Mouse (Mus musculus): ENCODE results near the gene Pgr. TPM values are rescaled to one million over a fixed set of nuclear protein-coding genes. Genes with fewer than 3 reads are reported as not detected.

Gene Pgr
- polyA plus RNA-seq, 1 experiment from 2014 or later: 0.17 TPM

DNA sequence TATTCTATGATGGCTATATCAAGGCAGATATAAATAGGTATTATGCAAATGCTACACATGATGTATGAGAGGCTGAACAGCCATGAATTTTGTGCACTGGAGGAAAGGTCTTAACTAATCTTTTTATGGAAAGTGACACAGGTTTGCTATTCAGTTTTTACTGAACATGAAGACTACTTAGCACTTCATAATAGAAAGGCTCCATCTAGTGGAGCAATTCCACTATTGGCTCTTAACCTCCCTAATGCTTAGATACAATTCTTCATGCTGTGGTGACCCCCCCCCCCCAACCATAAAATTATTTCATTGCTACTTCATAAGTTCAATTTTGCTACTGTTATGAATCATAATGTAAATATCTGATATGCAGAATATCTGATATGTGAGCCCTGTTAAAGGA is 101.5 kb downstream of the Pgr start:
- Histone ChIP-seq H3K27me3 (ENCODE audit: control insufficient read depth, insufficient read depth, low read length) (no peaks in the 10 kb centered on the region), H3K9ac (ENCODE audit: low read length) (no peak overlapping the region), H3K4me3 (ENCODE audit: low read depth, low read length) (no peak overlapping the region), H3K4me2 (ENCODE audit: low read depth) (no peak overlapping the region), H3K36me3 (ENCODE audit: control insufficient read depth, insufficient read depth, low read length) (0 out of 2 replicates have a peak, but pooled peaks cover 2% of the 10 kb centered on the region), H3K27ac (ENCODE audit: low read depth, low read length) (no peak overlapping the region), H3K9me3 (ENCODE audit: control insufficient read depth, low read length) (no peaks in the 10 kb centered on the region), H3K4me1 (ENCODE audit: control insufficient read depth, insufficient read depth, low read length) (no peaks in the 10 kb centered on the region)
- DNase-seq (ENCODE audit: low spot score) (no peak), ATAC-seq (ENCODE audit: insufficient read depth, low FRiP score, low TSS enrichment) (no peak)

DNA sequence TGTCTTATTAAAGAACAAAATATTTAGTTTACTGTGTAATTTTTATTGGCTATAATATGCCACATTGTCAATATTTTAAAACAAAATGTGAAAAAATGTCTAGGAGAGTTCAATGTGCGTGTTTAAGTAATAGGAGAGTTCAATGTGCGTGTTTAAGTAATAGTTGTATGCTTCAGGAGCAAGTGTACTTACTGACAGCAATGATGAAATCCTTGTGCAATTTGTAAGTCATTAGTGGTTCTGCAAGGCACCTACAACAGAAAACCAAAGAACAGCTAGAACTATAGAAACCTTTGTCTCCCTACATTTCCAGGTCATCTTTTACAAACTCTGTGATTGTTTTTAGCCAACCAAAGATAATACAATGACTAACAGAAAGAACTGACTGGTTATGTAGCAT is 115.5 kb downstream of the Pgr start:
- Histone ChIP-seq H3K9me3 (ENCODE audit: control insufficient read depth, low read length) (no peaks in the 10 kb centered on the region), H3K27ac (ENCODE audit: low read depth, low read length) (no peak overlapping the region), H3K27me3 (ENCODE audit: control insufficient read depth, insufficient read depth, low read length) (no peaks in the 10 kb centered on the region), H3K4me1 (ENCODE audit: control insufficient read depth, insufficient read depth, low read length) (no peaks in the 10 kb centered on the region), H3K4me3 (ENCODE audit: low read depth, low read length) (no peak overlapping the region), H3K36me3 (ENCODE audit: control insufficient read depth, insufficient read depth, low read length) (no peaks in the 10 kb centered on the region), H3K9ac (ENCODE audit: low read length) (no peak overlapping the region), H3K4me2 (ENCODE audit: low read depth) (no peak overlapping the region)
- DNase-seq (ENCODE audit: low spot score): no peak
- no peak for ATAC-seq (ENCODE audit: insufficient read depth, low FRiP score, low TSS enrichment)
- WGBS: 91% methylated on average over 2 of the region's 2 CpGs

Other genes with a start within 250 kb of the Pgr start
- 0.13 TPM in 1 of 2 replicates, not detected in the other for gene Gm16485, start 72.0 kb downstream of the Pgr start, polyA plus RNA-seq (2014; fragmentation: Nextera tagmentation; extraction: Ambion mirVana)